Mouse (Mus musculus): Measurements from ENCODE around the gene Rnf181.

Rnf181 gene

DNA sequence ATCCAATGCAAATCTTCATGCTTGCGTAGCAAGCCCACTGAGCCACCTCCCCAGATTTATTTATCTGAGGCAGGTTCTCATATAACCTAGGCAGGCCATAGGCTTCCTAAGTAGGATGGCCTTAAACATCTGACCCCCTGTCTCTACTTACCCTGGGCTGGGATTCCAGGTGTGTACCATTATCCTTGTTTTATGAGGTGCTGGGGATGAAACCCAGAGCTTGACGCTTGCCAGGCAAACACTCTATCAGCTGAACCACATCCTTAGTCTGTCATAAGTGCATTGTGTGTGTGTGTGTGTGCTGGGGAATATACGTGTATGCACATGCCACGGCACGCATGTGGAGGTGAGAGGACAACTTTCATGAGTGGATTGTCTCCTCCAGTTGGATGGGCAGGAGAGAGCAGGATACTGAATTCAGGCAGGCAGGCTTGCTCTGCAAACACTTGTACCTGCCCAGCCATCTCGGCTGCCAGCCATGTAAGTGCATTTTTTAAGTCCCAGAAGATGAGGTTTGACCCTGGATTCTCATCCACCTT lies 22.1 kb upstream of the Rnf181 start:
- in situ Hi-C loops (cut with MboI; ENCODE audit: low pct_unique_long_range_greater_than_20kb in 1 of 2, low sequenced_read_pairs in 2 of 2, unreplicated experiment in 1 of 2) = loop anchor here in 1 of 2 experiments (5.0 kb wide), 1 partner anchor 207 kb away; no protein-coding TSS in a partner anchor

GRCm38 (mm10) chr6:72388266-72388665 lies 21.5 kb upstream of the Rnf181 start:
- in situ Hi-C loops (cut with MboI; ENCODE audit: low pct_unique_long_range_greater_than_20kb in 1 of 2, low sequenced_read_pairs in 2 of 2, unreplicated experiment in 1 of 2) = loop anchor here in 1 of 2 experiments (5.0 kb wide), 1 partner anchor 206 kb away; no protein-coding TSS in a partner anchor

DNA sequence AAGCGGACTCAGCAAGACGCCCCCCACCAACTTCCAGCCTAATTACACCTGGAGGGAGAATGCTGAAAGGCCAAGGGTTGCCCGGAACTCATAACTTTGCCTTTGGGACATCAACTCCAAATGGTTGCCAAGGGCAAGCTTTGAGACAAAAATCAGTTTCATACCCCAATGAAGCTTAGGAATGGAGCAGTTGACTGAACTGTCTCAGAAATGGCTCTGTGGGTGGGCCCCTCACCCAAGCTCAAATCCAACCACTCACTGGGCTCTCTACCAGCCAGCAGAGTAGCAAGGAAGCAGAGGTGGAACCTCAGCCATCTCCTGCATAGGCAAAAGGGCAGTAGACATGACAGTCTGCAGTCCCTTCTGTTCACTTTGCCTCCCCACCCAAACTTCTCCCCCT lies 21.1 kb upstream of the Rnf181 start:
- in situ Hi-C loops (cut with MboI; ENCODE audit: low pct_unique_long_range_greater_than_20kb in 1 of 2, low sequenced_read_pairs in 2 of 2, unreplicated experiment in 1 of 2) = loop anchor here in 1 of 2 experiments (5.0 kb wide), 1 partner anchor 206 kb away; no protein-coding TSS in a partner anchor

DNA sequence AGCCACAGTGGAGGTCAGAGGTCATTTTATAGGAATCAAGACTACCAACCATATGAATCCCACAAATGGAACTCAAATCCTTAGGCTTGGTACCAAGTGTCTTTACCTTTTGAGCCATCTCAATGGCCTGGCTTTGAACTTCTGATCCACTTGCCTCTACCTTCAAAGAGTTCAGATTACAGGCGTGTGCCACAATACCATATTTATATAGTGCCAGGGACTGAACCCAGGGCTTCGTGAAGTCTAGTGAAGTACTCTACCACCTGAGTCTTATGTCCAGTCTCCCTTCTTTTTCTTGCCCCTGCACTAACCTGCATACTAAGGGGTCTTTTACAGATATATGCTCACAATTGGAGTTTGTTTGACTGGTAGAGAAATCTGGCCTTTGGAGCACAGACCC lies 19.8 kb upstream of the Rnf181 start:
- in situ Hi-C loops (cut with MboI; ENCODE audit: low pct_unique_long_range_greater_than_20kb in 1 of 2, low sequenced_read_pairs in 2 of 2, unreplicated experiment in 1 of 2) = loop anchor here in 1 of 2 experiments (5.0 kb wide), 1 partner anchor 204 kb away; no protein-coding TSS in a partner anchor

- in situ Hi-C loops (cut with MboI; ENCODE audit: low pct_unique_long_range_greater_than_20kb in 1 of 2, low sequenced_read_pairs in 2 of 2, unreplicated experiment in 1 of 2) = loop anchor here in 1 of 2 experiments (5.0 kb wide), 1 partner anchor 203 kb away; no protein-coding TSS in a partner anchor
Measured at GRCm38 (mm10) chr6:72385258-72385657, 18.5 kb upstream of the Rnf181 start.

GRCm38 (mm10) chr6:72383952-72384351 lies 17.2 kb upstream of the Rnf181 start:
- in situ Hi-C loops (cut with MboI; ENCODE audit: low pct_unique_long_range_greater_than_20kb in 1 of 2, low sequenced_read_pairs in 2 of 2, unreplicated experiment in 1 of 2) = no loop called here

DNA sequence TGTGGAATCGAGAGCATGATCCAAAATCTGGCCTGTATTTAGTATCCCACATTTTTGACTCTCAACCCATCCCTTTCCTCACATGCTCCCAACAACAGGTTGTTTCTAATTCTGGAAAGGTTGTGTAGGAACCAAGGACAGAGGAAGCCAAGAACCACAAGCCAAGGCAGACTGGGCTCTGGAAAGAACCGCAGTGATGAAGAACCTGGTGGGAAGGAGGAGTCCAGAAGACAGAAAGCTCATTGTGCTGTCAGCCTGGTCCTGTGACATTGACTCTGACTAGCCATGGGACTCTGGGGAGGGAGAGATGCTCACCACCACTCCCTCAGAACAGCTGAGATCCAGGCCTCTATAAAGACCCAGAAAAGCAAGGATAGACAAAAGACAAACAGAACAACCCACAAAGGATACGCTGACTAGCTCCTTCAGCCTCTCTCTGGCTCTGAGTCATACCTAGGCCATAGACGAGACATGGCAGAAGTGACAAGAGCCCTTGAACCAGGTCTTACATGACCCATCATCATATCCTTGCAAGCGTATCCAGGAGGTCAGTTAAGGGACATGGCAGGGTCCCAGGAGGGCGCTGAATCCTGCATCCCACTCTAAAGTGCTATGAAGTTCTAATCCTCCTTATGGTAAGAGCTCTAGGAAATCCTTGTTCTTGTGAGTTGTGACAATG lies 16.5 kb upstream of the Rnf181 start:
- in situ Hi-C loops (cut with MboI; ENCODE audit: low pct_unique_long_range_greater_than_20kb in 1 of 2, low sequenced_read_pairs in 2 of 2, unreplicated experiment in 1 of 2) = no loop called here

GRCm38 (mm10) chr6:72382494-72382893 lies 15.7 kb upstream of the Rnf181 start:
- in situ Hi-C loops (cut with MboI; ENCODE audit: low pct_unique_long_range_greater_than_20kb in 1 of 2, low sequenced_read_pairs in 2 of 2, unreplicated experiment in 1 of 2) = no loop called here

GRCm38 (mm10) chr6:72380131-72380770 lies 13.5 kb upstream of the Rnf181 start, which contains the start of gene Vamp5:
TSS of gene Vamp5 (minus strand) at chr6:72380468.
- in situ Hi-C loops (cut with MboI; ENCODE audit: low pct_unique_long_range_greater_than_20kb in 1 of 2, low sequenced_read_pairs in 2 of 2, unreplicated experiment in 1 of 2) = no loop called here

DNA sequence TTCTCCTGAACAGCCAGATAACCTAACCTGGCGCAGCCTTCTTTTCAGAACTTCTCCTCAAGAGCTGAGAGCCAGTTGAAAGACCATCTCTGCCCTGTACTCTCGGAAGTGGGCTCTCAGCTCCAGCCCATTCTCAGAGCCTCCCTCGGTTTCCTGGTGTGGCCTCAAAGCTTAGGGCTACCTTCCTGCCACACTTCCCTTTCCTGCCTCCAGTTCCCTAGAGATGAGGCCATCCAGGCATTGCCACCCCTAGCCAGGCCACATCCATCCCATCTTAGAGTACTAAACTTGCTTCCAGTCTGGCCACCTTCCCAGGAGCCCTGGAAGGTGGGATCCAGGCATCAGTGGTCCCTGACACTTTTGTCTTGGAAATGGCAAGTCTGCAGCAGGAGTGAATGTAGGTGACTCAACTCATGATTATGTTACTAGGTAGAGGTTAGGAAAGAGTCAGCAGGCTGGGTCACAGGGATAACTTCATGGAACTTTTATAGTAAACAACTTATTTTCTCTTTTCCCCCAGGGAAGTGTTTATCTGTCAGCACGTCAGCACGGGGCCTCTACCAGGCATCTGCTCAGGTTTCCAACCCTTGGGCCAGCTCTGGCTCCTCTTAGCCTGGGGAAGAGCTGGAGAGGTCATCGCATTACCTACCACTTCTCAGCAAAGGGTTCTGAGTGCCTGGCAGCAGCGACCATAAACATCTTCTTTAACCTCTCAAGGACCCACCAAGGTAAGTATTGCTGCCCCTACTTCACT lies 12.8 kb upstream of the Rnf181 start:
- in situ Hi-C loops (cut with MboI; ENCODE audit: low pct_unique_long_range_greater_than_20kb in 1 of 2, low sequenced_read_pairs in 2 of 2, unreplicated experiment in 1 of 2) = no loop called here

DNA sequence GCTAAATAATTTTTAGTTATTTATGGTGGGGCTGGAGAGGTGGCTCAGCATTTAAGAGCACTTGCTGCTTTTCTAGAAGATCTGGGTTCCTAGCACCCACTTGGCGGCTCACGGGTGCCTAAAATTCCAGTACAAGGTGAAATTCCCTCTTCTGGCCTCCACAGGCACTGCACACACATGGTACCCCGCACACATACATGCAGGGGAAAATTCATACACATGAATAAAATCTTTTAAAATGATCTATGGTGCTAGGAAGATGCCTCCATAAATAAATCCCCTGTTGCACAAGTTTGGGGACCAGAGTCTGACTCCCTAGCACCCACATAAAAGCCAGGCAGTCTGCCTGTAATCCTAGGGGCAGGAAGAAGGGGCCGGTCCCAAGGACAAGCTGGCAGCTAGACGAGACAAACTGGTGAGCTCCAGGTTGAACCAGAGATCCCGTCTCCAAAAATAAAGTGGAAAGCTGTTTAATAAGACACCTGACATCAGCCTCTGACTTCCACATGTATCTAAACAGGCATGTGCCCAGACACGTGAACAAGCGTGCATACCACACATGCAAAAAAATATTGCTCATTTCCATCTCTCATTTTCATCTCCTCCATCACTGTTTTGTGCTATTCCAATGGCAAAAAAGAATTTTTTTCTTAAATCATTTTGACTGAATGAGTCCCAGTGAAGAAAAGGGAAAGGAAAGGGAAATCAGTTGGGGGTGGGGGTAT lies 11.9 kb upstream of the Rnf181 start:
- in situ Hi-C loops (cut with MboI; ENCODE audit: low pct_unique_long_range_greater_than_20kb in 1 of 2, low sequenced_read_pairs in 2 of 2, unreplicated experiment in 1 of 2) = no loop called here

- in situ Hi-C loops (cut with MboI; ENCODE audit: low pct_unique_long_range_greater_than_20kb in 1 of 2, low sequenced_read_pairs in 2 of 2, unreplicated experiment in 1 of 2) = no loop called here
Measured at GRCm38 (mm10) chr6:72374820-72375563, 8.2 kb upstream of the Rnf181 start.

DNA sequence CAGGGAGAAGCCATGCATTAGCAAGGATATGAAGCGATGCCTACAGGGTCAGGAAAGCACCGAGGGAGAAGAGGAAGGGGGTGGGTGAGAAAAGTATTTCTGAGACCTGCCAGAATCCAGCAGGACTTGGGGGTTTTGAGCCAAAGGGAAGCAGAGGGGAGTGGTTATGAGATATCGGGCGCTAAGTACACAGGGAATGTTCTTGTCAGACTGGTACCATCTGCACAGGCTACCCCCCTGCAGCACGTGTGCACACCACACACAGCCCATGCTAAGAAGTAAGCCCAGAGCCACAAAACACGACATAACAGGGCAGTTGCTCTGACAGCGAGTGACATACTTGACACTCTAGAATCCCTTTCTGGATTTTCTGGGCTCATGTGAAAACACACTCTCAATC lies 7.5 kb upstream of the Rnf181 start:
- in situ Hi-C loops (cut with MboI; ENCODE audit: low pct_unique_long_range_greater_than_20kb in 1 of 2, low sequenced_read_pairs in 2 of 2, unreplicated experiment in 1 of 2) = no loop called here

DNA sequence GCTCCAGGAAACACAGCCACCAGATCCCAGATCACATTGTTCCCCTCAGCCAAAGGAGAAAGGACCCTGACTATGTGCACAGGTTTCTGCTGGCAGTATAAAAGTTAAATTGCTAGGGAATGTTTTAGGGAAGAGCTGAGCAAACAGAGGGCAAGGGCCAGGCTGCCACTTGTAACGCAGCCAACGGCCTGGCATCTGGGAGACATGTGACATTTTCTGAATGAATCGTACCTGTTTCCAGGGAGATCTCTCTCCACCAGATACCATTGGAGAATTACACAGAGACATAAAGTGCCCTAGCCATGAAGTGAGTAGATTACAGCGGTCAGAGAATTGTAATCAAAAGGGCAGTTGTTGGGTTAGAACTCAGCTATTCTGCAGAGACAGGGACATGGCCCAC lies 6.4 kb upstream of the Rnf181 start:
- in situ Hi-C loops (cut with MboI; ENCODE audit: low pct_unique_long_range_greater_than_20kb in 1 of 2, low sequenced_read_pairs in 2 of 2, unreplicated experiment in 1 of 2) = no loop called here

GRCm38 (mm10) chr6:72371571-72371970 lies 4.8 kb upstream of the Rnf181 start:
- in situ Hi-C loops (cut with MboI; ENCODE audit: low pct_unique_long_range_greater_than_20kb in 1 of 2, low sequenced_read_pairs in 2 of 2, unreplicated experiment in 1 of 2) = no loop called here

- in situ Hi-C loops (cut with MboI; ENCODE audit: low pct_unique_long_range_greater_than_20kb in 1 of 2, low sequenced_read_pairs in 2 of 2, unreplicated experiment in 1 of 2) = no loop called here
Measured at GRCm38 (mm10) chr6:72371147-72371546, 4.4 kb upstream of the Rnf181 start.

GRCm38 (mm10) chr6:72370091-72370490 lies 3.3 kb upstream of the Rnf181 start:
- in situ Hi-C loops (cut with MboI; ENCODE audit: low pct_unique_long_range_greater_than_20kb in 1 of 2, low sequenced_read_pairs in 2 of 2, unreplicated experiment in 1 of 2) = no loop called here

DNA sequence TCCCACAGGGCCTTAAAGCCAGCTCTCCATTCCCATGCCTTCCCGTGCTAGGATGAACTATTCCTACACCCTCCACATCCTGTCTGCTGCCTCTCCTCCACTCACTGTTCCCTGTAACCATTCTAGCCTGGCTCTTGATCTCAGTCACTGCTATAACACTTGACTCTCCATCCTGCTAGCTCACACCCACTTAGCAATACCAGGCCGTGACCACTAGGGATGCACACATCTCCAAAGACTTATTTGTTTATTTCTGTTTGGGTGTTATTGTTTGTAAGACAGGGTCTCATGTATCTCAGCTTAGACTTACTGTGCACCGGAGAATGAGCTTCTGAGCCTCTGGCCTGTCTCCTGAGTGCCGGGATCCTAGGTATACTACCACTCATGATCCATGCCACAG lies 2.8 kb upstream of the Rnf181 start:
- in situ Hi-C loops (cut with MboI; ENCODE audit: low pct_unique_long_range_greater_than_20kb in 1 of 2, low sequenced_read_pairs in 2 of 2, unreplicated experiment in 1 of 2) = no loop called here
